Mouse (Mus musculus) E14TG2a.4 (cell line): ENCODE results near the gene Plekha8.

ENCODE experiments used
- CTCF ChIP-seq: conservative IDR thresholded peaks from 2 replicates; pipeline ENCODE4 v1.5.1; 2014; ENCODE audit warnings: low read length
- POU5F1 ChIP-seq: IDR thresholded peaks from 2 replicates; pipeline ENCODE4 v1.6.1; 2014; ENCODE audit warnings: low read length, borderline replicate concordance

GRCm38 (mm10) chr6:54606241-54606640 is 11.3 kb downstream of the Plekha8 start:
- TF ChIP-seq CTCF (no peak), POU5F1 (no peak)
